Mouse (Mus musculus): Measurements from ENCODE around the gene Ulk4.

GRCm38 (mm10) chr9:121319323-121319966, 42.4 kb upstream of the Ulk4 start:
- no peak for TF ChIP-seq CTCF (IDR thresholded peaks at IDR 0.05; ENCODE audit: borderline replicate concordance, insufficient read depth, low read length)
- no peak for TF ChIP-seq POLR2A (IDR thresholded peaks at IDR 0.05; ENCODE audit: low read depth, low read length)
